Mouse (Mus musculus): ENCODE results near the gene Prss33.
"Not testable (repeated sequence)": the region's sequence is repeated elsewhere in the genome, so short reads cannot be mapped to it uniquely, and the experiment has no call there.

Prss33 gene

DNA sequence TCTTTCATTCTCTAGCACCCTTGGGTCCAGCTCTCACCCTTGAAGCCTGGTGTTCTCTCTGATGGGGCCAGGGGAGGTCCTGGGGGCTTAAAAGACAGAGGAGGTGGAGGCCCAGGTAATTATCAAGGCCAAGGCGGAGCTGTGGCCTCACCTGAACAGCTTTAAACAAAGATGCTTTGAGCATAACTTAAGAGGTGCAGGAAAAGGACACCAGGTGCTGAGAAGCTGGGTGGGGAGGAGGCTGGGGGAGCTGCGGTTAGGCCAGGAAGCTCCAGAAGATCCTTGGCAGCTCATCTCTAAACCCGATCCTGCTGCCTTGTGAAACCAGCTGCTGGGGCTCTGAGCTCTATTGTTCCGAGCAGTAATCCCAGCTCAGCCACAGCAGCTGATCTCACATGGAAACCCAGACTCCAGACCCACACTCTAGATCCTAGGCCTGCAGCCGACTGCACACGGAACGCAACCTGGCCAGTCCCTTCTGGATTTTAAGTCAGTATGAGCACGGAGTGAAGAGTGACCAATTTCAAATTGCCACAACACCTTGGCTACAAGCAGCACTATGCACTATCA lies at the start of gene Prss33:
Gene Prss33 (minus strand): TSS at position 51 of the 570 bp plus-strand sequence.
- POLR2A ChIA-PET = interaction anchor here in 3 of 4 experiments (0.7 to 27.3 kb wide), 19 partner anchors 8 to 303 kb away, joined by 3 to 622 read pairs (median 4); partner anchors contain the start of genes Prss32 (in 1 of the 3) and Prss41 (in 1 of the 3)
- CTCF ChIA-PET = interaction anchor here (0.6 to 7.8 kb wide), 11 partner anchors 8 to 158 kb away, joined by 3 to 112 read pairs (median 4); partner anchors contain the start of genes Prss32 (in 3 of the 4) and Prss41 (in 3 of the 4)

- CTCF ChIA-PET, POLR2A ChIA-PET: not testable (repeated sequence)
Measured at GRCm38 (mm10) chr17:23880576-23880975, 44.7 kb upstream of the Prss33 start, which contains the start of the genes Dcpp1 and Dcpp2. Dcpp1 (plus strand) TSS chr17:23880876. Dcpp2 (plus strand) TSS chr17:23880880.

GRCm38 (mm10) chr17:23877166-23877565 lies 41.3 kb upstream of the Prss33 start:
- ChIA-PET POLR2A (interaction anchor here in 2 of 4 experiments (0.5 to 1.5 kb wide), 3 partner anchors 8 to 166 kb away, joined by 3 to 4 read pairs (median 4); no protein-coding TSS in a partner anchor), CTCF (interaction anchor here in 2 of 4 experiments (0.5 to 1.3 kb wide), 4 partner anchors 33 to 184 kb away, joined by 3 to 6 read pairs (median 4); partner anchors contain the start of genes Prss32 (in 2 of the 2) and Prss41 (in 1 of the 2))

GRCm38 (mm10) chr17:23876741-23877140 lies 40.9 kb upstream of the Prss33 start:
- ChIA-PET POLR2A (interaction anchor here in 1 of 4 experiments (0.5 to 1.5 kb wide), 2 partner anchors 48 to 199 kb away, joined by 3 to 4 read pairs; no protein-coding TSS in a partner anchor), CTCF (interaction anchor here in 2 of 4 experiments (0.5 to 1.3 kb wide), 3 partner anchors 33 to 93 kb away, joined by 3 to 5 read pairs (median 3); partner anchors contain the start of genes Prss32 (in 2 of the 2) and Prss41 (in 1 of the 2))

DNA sequence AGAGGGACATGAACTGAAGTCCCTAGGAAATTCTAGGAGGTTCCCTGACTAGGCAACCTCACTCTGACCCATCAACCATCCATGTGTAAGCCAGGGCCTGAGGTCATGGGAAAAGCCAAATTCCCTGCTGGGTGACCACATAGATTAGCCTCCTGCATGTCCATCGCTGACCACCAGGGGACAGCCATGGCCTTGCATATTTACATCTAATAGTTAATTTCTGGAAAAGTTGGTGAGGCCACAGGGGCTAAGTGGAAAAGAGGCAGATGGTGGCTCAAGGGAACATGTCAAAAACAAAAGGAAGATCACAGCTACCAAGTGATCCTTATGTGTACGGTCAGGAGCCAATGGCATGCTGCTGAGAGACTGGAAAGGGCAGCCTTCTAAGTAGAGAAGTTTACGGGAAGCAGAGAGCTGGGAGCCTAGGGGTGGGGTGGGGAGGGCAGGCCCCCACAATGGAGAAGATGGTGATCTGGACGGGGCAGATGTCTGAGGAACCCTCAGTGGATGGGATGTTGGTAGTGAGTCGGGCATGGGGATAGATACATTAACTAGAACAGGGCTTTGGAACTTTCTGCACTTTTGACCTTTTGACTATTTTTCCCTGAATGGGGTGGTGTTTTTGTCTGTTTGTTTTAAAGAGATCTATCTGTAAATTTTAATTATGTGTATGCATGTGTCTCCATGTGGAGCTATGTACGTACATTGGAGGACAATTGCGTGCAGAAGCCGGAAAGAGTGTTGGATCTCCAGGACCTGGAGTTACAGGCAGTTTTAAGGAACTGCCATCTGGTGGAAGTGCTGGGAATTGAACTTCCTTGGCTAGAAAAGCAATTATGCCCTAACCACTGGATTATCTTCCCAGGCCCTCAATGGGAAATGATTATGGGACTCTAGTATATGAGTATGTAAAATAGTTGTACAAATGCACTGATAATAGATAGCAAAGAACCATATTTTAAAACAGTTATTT lies 38.3 kb upstream of the Prss33 start:
- CTCF ChIA-PET = interaction anchor here in 3 of 4 experiments (0.6 to 1.7 kb wide), 9 partner anchors 8 to 97 kb away, joined by 3 to 7 read pairs (median 3); partner anchors contain the start of genes Prss32 (in 2 of the 3) and Prss41 (in 2 of the 3)
- POLR2A ChIA-PET = interaction anchor here in 1 of 4 experiments (0.9 kb wide), 1 partner anchor 25 kb away, joined by 3 read pairs; no protein-coding TSS in a partner anchor

- CTCF ChIA-PET = interaction anchor here in 3 of 4 experiments (0.5 to 2.6 kb wide), 7 partner anchors 13 to 210 kb away, joined by 3 to 9 read pairs (median 3); no protein-coding TSS in a partner anchor
- POLR2A ChIA-PET = interaction anchor here in 2 of 4 experiments (0.6 to 1.6 kb wide), 5 partner anchors 9 to 81 kb away, joined by 3 to 4 read pairs (median 3); no protein-coding TSS in a partner anchor
Measured at GRCm38 (mm10) chr17:23868513-23868912, 32.7 kb upstream of the Prss33 start.

DNA sequence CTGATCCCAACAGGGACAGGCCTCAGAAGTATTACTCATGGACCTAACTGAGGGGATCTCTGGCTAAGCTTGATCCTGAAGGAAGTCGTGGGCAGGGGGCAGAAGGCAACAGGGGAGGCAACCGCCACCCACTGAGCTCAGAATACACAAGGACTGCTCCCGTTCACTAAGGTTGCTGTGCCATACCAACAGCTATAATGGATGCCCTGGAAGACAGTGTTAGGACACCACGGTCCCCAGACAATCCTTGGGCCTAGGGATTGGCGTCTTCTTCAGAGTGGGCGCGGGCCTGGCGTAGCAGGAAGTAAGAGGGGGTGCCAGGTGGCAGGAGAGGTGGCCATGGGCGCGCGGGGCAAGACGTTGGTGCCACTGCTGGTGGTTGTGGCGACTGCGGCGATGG lies 31.9 kb upstream of the Prss33 start, which contains the start of gene Prss21:
Gene Prss21 (plus strand): TSS at position 301 of the 400 bp plus-strand sequence.
- CTCF ChIA-PET = interaction anchor here in 2 of 4 experiments (0.9 to 1.4 kb wide), 5 partner anchors 11 to 126 kb away, joined by 3 to 4 read pairs (median 3); partner anchors contain the start of genes Prss32 (in 1 of the 2) and Prss41 (in 1 of the 2)
- POLR2A ChIA-PET = interaction anchor here in 2 of 4 experiments (0.9 to 1.6 kb wide), 3 partner anchors 9 to 80 kb away, joined by 3 to 5 read pairs (median 3); no protein-coding TSS in a partner anchor

- CTCF ChIA-PET = interaction anchor here in 3 of 4 experiments (0.6 to 2.0 kb wide), 3 partner anchors 9 to 106 kb away, joined by 3 to 7 read pairs (median 5); partner anchors contain the start of genes Prss32 (in 1 of the 3) and Prss41 (in 1 of the 3)
- POLR2A ChIA-PET = no interaction called here
Measured at GRCm38 (mm10) chr17:23862926-23863325, 27.1 kb upstream of the Prss33 start.

GRCm38 (mm10) chr17:23857913-23858312 lies 22.1 kb upstream of the Prss33 start:
- POLR2A ChIA-PET = interaction anchor here in 2 of 4 experiments (0.9 to 1.0 kb wide), 2 partner anchors 14 to 104 kb away, joined by 3 read pairs; partner anchors contain the start of gene Prss41 (in 1 of the 2)
- CTCF ChIA-PET = interaction anchor here in 2 of 4 experiments (1.2 to 2.4 kb wide), 3 partner anchors 14 to 102 kb away, joined by 4 to 14 read pairs (median 8); partner anchors contain the start of genes Prss32 (in 2 of the 2) and Prss41 (in 2 of the 2)

GRCm38 (mm10) chr17:23857193-23857592 lies 21.3 kb upstream of the Prss33 start:
- CTCF ChIA-PET = interaction anchor here in 1 of 4 experiments (0.9 to 7.4 kb wide), 4 partner anchors 10 to 105 kb away, joined by 3 to 78 read pairs (median 7); partner anchors contain the start of genes Prss21, Prss32 and Prss41
- POLR2A ChIA-PET = no interaction called here

GRCm38 (mm10) chr17:23854229-23854765 lies 18.4 kb upstream of the Prss33 start:
- ChIA-PET POLR2A (interaction anchor here in 3 of 4 experiments (0.7 to 2.2 kb wide), 14 partner anchors 10 to 108 kb away, joined by 3 to 6 read pairs (median 4); partner anchors contain the start of genes Prss32 (in 1 of the 3) and Prss41 (in 1 of the 3)), CTCF (interaction anchor here (0.5 to 7.4 kb wide), 27 partner anchors 9 to 275 kb away, joined by 3 to 78 read pairs (median 5); partner anchors contain the start of genes Prss32 (in 4 of the 4), Prss41 (in 4 of the 4), Elob (in 1 of the 4) and Prss33 (in 1 of the 4))

- CTCF ChIA-PET = interaction anchor here (0.5 to 7.4 kb wide), 28 partner anchors 9 to 276 kb away, joined by 3 to 78 read pairs (median 5); partner anchors contain the start of genes Prss32 (in 4 of the 4), Prss41 (in 4 of the 4), Elob (in 1 of the 4) and Prss33 (in 1 of the 4)
Measured at GRCm38 (mm10) chr17:23853292-23853691, 17.4 kb upstream of the Prss33 start.

DNA sequence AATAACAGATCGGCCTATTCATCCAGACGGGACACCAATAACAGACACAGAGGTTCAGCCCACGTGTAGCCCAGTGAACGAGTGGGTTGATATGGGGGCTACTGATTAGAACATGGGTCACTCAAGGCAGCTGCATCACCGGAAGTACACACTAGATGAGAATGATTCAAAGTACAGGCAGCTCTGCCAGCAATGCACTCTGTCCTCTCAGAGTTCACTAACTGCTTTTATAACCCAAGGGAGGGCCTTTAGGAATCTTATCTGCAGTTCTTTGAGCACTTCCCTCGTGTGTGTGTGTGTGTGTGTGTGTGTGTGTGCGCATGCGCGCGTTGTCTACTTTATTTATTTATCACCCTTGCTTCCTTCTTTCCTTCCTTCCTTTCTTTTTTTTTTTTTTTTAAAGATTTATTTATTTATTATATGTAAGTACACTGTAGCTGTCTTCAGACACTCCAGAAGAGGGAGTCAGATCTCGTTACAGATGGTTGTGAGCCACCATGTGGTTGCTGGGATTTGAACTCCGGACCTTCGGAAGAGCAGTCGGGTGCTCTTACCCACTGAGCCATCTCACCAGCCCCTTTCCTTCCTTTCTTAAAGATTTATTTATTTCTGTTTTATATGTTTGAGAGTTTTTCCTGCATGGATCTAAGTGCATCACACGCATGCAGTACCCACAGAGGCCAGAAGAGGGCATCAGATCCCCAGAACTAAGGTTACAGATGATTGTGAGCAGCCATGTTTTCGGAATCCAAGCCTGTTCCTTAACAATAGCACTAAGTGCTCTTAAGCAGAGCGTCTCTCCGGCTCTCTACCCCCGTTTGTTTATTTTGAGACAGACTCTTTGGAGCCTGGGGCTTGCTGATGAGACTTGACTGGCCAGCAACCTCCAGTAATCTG lies 15.2 kb upstream of the Prss33 start:
- CTCF ChIA-PET = interaction anchor here (0.6 to 7.4 kb wide), 22 partner anchors 7 to 812 kb away, joined by 3 to 78 read pairs (median 4); partner anchors contain the start of genes Elob (in 1 of the 4), Prss32 (in 1 of the 4), Prss33 (in 1 of the 4) and Prss41 (in 1 of the 4)

More at GRCm38 (mm10) chr17:23853292-23853691, 17.4 kb upstream of the Prss33 start:
- POLR2A ChIA-PET = interaction anchor here (0.5 to 2.2 kb wide), 11 partner anchors 10 to 185 kb away, joined by 3 to 6 read pairs (median 4); partner anchors contain the start of genes Prss32 (in 2 of the 4) and Prss41 (in 2 of the 4)

GRCm38 (mm10) chr17:23850028-23850427 lies 14.2 kb upstream of the Prss33 start:
- ChIA-PET POLR2A (interaction anchor here in 2 of 4 experiments (0.6 to 1.9 kb wide), 5 partner anchors 9 to 77 kb away, joined by 3 to 4 read pairs (median 3); no protein-coding TSS in a partner anchor), CTCF (interaction anchor here in 3 of 4 experiments (1.0 to 7.4 kb wide), 5 partner anchors 21 to 112 kb away, joined by 3 to 78 read pairs (median 8); partner anchors contain the start of gene Elob (in 1 of the 3))

More for the DNA sequence above, 15.2 kb upstream of the Prss33 start:
- POLR2A ChIA-PET = interaction anchor here in 3 of 4 experiments (0.6 to 0.9 kb wide), 4 partner anchors 32 to 180 kb away, joined by 3 to 4 read pairs (median 3); partner anchors contain the start of gene Pkmyt1 (in 1 of the 3)

GRCm38 (mm10) chr17:23843812-23844273 lies 8.0 kb upstream of the Prss33 start, which contains the start of the genes Prss32 and Prss41:
Prss32 (plus strand) TSS chr17:23843855.
Prss41 (minus strand) TSS chr17:23844172.
- ChIA-PET CTCF (interaction anchor here (0.5 to 4.4 kb wide), 157 partner anchors 8 to 597 kb away, joined by 3 to 112 read pairs (median 4); partner anchors contain the start of genes Elob (in 4 of the 4), Prss33 (in 3 of the 4), Flywch2 (in 2 of the 4) and Pkmyt1 (in 2 of the 4)), POLR2A (interaction anchor here (0.6 to 7.4 kb wide), 60 partner anchors 10 to 611 kb away, joined by 3 to 81 read pairs (median 3); partner anchors contain the start of genes Elob (in 2 of the 4), Paqr4 (in 2 of the 4), Ccnf (in 1 of the 4) and Pkmyt1 (in 1 of the 4))
